Comparison of ENCODE assay signal across 21 mouse cellular contexts in the genomic region with DNA sequence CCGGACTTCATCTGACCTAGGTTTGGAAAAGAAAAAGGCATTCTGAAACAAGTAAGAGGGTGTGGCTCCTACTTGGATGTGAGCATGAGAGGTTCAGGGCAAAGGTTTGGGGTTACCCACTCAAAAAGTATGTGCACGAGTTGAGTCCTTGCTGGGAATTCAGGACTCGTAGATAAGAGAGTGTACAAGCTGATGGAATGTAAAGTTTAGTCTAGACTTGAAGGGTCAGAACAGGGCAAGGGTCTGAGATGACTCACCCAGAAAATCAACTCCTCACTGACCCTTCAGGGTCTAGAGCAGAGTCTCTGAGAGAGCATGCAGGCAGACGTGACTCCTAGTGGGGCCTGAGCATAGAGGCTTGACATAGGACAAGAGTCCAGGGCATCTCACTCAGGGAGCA. TPM values are rescaled to one million over a fixed set of nuclear protein-coding genes. Genes with fewer than 3 reads are reported as not detected.
DNase-seq lines count a peak whose midpoint lies in the region; ATAC-seq and TF ChIP-seq lines count a peak whose summit lies in the region.
"Had no signal": no experiment of that assay in that cellular context is flagged by ENCODE, and none has a peak within 500 bp of the region (broad histone marks: within the 10 kb centered on the region; RNA-seq: fewer than 3 reads in every experiment).

No protein-coding gene starts in this region.

- no peak for TF ChIP-seq CTCF in lung, postnatal 0 days (IDR thresholded peaks at IDR 0.05)
- TF ChIP-seq CTCF in lung, adult 2 months (IDR thresholded peaks at IDR 0.05; ENCODE audit: insufficient read depth, low read length): no peak

- no peaks in the 10 kb centered on the region for H3K9me3 ChIP-seq in lung, postnatal 0 days (ENCODE audit: low read length)

- H3K4me2 ChIP-seq in lung, postnatal 0 days (replicated peaks; ENCODE audit: low read depth, low read length): no peak overlapping the region

- H3K4me3 ChIP-seq in lung, postnatal 0 days (ENCODE audit: low read depth, low read length): no peak overlapping the region
- H3K4me3 ChIP-seq in lung, adult 2 months (replicated peaks; ENCODE audit: extremely low read depth, low read depth, low read length): no peak overlapping the region

- DNase-seq in lung, postnatal 0 days (ENCODE audit: low spot score): peak; percentile 33
- no peak for DNase-seq in lung, adult 2 months
- DNase-seq in yolk sac, embryonic 10.5 days (ENCODE audit: low spot score): peak; percentile 61
- DNase-seq in heart, postnatal 4 days: no peak
- DNase-seq: adrenal gland, adult 2 months; adrenal gland, adult 8-10 months; adrenal gland, postnatal 10 days; adrenal gland, postnatal 14 days; adrenal gland, postnatal 25 days; adrenal gland, postnatal 36 days; B cell, adult 2 months; cerebellum, adult 11 months; cerebellum, adult 11-12 months; cerebellum, adult 18-20 months had no signal

- ATAC-seq in lung, postnatal 0 days: peak; percentile 83
- ATAC-seq: activated CD4-positive, CD25-positive, alpha-beta regulatory T cell, adult 4 months; CD4-positive, CD25-positive, alpha-beta regulatory T cell, adult 4 months; Patski had no signal

- WGBS in lung, postnatal 0 days: 49% methylated on average over 4 of the region's 4 CpGs
- WGBS in lung, adult 2 months: 72% methylated on average over 4 of the region's 4 CpGs

- H3K27me3 ChIP-seq in lung, postnatal 0 days (replicated peaks; ENCODE audit: insufficient read depth, low read length): no peaks in the 10 kb centered on the region
- H3K27me3 ChIP-seq: CH12.LX had no signal

- TF ChIP-seq EP300 in lung, postnatal 0 days (IDR thresholded peaks at IDR 0.05): peak; percentile 68

- TF ChIP-seq POLR2A in lung, adult 2 months (IDR thresholded peaks at IDR 0.05; ENCODE audit: borderline replicate concordance, extremely low read depth, low read depth, low read length): no peak

- H3K9ac ChIP-seq in lung, postnatal 0 days (replicated peaks; ENCODE audit: low read depth): no peak overlapping the region

- H3K4me1 ChIP-seq in lung, postnatal 0 days (ENCODE audit: insufficient read depth, low read depth, low read length): no peaks in the 10 kb centered on the region
- H3K4me1 ChIP-seq in lung, adult 2 months (ENCODE audit: control insufficient read depth, insufficient read depth, low read length): no peaks in the 10 kb centered on the region

- H3K36me3 ChIP-seq in lung, postnatal 0 days (ENCODE audit: insufficient read depth, low read length): no peaks in the 10 kb centered on the region
- H3K36me3 ChIP-seq: G1E had no signal

- H3K27ac ChIP-seq in lung, postnatal 0 days (ENCODE audit: low read length): no peak overlapping the region

RNA-seq across cellular contexts. Expression of a gene that starts 16.9 kb away (rescaled TPM):
- polyA plus RNA-seq in lung, postnatal 0 days (2015; fragmentation: Nextera tagmentation; extraction: Ambion mirVana): 28.2 and 34.6 TPM in 2 replicates
- 12.9 and 17.9 TPM in 2 replicates for polyA plus RNA-seq in lung, adult 2 months (2012; rRNA removed)
- 10 to 100 TPM; 11.4 to 12.2 TPM for total RNA-seq in heart, postnatal 4 days (2021)
- total RNA-seq: CH12.LX, MEL had no signal
- polyA plus RNA-seq: C2C12, G1E had no signal

Comparison
In these comparisons a context has a peak if more than half of its experiments do, and no peak if none do; other contexts are left out.
1. DNase-seq: peak in lung, postnatal 0 days (single experiment) and yolk sac, embryonic 10.5 days (single experiment); none in lung, adult 2 months (single experiment) and heart, postnatal 4 days (single experiment).